Mouse (Mus musculus): ENCODE results near the gene Apoh.
A peak's percentile ranks its signal among the peaks of the same experiment; 100 is the strongest.

Apoh gene

DNA sequence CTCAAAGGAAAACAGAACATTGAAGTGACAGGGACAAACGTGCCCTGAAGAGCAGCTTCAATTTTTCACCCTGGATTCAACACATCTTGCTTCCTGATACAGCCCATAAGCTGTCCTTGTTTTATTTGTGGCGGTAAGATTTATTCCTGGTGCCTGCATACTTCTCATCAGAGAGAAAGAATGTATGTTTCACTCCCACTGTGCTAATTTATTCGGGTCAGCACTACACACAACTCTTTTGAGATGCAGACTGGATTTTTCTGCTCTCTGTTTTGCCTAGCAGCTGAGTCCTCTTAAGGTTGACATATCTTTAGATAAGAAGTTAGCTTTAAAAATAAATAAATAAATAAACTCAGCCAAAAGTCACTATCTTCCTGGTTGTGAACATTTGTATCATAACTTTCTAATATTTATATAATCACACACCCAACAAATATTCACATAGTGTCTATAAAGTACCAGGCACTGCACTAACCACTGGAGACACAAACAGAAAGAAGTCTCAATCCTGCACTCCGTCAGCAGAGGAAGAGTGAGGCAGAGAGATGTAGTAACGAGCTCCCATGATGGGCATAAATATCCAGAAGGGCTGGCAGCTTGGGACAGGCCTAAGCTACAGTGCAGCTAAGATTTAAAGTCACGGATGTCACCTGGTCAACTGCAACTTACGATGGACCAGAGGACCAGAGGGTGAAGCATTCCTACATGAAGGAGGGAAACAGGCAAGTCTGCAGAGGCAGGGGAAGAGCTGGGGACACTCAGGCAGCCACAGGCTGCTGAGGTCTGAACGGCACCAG, 9.4 kb upstream of the Apoh start:
- DNase-seq (ENCODE audit: low read depth, low spot score): no peak

DNA sequence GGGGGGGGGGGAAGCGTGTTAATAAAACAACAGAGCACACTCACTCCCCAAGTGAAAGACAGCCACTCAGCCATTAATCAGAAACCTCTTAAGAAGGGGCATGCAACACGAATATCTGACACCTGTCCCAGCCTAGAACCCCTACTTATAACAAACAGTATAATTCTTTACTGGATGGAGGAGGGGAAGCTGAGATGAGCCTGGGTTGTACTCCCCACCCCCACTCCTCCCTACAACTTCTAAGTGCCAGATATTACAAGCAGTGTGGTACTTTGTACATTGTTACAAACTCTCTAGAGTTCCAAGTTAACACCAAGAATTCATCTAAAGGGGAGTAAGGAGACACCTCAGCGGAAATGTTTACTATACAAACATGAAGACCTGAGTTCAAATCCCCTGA, 8.5 kb upstream of the Apoh start:
- DNase-seq (ENCODE audit: low read depth, low spot score): no peak

DNA sequence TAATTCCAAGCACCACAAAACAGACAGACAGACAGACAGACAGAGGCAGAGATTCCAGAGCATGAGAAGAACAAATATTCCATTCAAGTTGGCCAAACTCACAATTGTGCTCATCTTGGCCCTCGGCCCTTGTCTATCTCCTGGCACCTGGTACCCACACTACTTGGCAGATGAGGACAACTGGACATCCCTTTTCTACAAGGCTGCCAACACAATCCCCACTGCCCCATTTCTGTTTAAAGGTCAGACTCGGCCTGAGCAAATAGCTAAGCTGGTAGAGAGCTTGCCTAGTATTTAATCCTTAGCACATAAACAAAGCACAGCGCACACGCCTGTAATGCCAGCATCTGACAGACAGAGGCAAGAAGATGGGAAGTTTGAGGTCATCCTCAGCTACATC, 7.6 kb upstream of the Apoh start:
- DNase-seq (ENCODE audit: low read depth, low spot score): no peak

DNA sequence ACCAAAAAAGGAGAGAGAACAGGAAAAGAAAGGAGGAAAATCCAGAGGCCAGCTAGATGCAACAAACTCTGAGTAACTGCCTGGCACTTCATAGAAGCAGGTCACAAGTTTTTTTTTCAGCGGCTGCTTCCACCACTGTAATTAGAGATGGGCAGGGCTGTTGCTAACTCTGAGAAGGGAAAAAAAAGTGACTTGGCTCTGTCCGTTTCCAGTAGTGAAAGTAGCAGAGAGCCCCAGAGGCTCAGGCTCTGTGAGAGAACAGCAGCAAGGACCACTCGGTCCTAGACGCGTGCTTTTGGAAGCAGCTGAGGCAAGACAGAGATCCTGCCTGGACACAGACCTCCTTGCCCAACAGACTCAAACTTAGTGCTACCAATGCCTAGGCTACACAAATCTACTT, 6.7 kb upstream of the Apoh start:
- no peak for DNase-seq (ENCODE audit: low read depth, low spot score)

DNA sequence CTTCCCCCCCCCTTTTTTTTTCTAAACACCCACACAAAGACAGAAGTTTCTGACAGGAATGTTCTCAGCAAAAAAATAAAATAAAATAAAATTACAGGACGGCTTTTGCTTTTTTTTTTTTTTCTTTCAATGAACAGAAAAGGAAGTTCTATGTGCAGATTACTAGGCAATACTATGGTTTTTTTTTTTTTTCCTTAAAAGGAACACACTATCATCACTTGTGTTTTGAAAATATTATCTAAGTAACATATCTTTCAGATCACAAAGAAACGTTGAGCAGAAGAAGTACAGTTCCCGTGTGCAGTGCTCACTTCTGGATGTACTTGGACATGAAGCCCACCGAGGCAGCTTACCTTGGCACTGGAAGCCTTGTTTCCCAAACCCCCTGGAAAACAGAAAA, 2.9 kb upstream of the Apoh start:
- DNase-seq (ENCODE audit: low read depth, low spot score): no peak

DNA sequence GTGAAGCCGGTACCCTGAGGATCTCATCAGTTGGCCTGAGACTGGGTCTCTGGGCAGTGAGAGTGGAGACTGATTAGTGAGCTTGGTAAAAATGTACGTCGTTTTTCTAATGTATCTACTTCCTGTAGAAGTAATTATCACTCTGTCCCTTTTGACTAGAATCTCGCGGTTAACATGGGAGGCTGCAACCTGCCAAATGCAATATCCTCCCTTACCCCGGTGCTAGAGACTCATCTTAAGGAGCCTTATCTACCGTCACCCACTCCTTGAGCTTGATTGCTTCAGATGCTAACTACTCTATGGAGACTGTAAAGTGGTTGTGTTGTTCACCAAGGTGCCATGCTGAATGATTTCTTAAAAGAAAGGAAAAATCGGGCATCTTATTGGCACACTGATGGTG, 1.4 kb upstream of the Apoh start:
- DNase-seq (ENCODE audit: low read depth, low spot score): no peak

DNA sequence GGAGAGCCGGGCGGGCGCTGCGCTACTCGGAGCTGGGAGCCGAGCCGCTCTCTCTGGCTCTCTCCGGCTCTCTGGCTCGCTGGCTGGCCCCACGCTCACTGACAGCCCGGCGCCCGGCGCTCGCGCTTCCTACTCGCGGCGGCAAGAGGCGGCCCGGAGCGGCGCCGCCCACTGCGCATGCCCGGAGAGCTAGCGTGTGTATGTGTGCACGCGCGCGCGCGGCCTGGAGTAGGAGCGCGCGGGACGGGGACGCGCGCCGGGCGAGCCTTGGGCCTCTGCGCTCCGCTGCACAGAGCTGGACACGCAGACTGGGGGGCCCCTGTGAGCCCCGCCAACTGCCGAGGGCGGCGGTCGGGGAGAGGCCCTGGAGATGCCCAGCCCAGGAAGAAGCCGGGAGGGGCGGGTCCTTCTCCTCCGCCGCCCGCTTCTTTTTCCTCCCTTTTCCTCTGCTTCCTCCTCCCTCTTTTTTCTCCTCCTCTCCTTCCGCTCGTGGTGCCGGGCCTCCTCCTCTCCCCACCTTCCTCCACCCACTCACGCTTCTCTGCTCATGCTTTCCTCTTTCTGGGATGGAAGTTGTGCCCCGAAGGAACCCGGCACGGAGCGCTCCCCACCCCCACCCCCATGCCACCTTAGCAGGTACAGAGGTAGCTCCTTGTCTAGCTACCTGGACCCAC, 772 bp downstream of the Apoh start, which contains the start of gene Prkca:
Prkca (minus strand) TSS at position 140 of the 674 bp plus-strand sequence.
- DNase-seq (ENCODE audit: low read depth, low spot score): peak; percentile 87

DNA sequence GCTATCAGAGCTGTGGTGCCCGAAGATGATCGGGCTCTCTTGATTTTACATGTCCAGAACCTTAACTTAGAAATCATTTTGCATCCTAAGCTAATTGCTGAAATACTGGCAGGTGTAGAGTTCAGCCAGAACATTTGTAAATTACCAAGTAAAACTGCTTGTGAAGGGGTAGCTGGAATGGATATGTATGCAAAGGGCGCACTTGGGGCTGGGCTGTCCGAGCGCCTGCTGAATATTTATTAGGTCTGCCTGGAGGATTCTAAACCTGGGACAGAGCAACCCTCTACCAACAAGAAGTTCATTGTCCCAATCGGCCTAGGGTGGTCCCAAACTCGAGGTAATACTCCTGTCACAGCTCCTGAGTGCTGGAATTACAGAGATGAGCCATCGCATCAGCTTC, 1.6 kb downstream of the Apoh start:
- DNase-seq (ENCODE audit: low read depth, low spot score): no peak

DNA sequence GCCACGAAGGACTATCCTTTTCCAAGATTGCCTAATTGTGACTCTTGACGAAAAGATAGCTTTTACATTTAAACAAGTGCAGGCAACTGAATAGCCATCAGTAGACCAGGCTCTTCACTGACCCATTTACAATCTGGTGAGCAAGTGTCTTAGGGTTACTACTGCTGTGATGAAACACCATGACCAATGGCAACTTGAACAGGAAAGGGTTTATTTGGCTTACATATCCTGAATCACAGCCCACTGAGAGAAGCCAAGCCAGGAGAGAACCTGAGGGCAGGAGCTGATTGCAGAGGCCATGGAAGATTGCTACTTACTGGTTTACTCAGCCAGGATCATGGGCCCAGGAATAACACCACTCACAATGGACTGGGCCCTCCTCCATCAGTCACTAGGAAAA, 2.2 kb downstream of the Apoh start:
- no peak for DNase-seq (ENCODE audit: low read depth, low spot score)

DNA sequence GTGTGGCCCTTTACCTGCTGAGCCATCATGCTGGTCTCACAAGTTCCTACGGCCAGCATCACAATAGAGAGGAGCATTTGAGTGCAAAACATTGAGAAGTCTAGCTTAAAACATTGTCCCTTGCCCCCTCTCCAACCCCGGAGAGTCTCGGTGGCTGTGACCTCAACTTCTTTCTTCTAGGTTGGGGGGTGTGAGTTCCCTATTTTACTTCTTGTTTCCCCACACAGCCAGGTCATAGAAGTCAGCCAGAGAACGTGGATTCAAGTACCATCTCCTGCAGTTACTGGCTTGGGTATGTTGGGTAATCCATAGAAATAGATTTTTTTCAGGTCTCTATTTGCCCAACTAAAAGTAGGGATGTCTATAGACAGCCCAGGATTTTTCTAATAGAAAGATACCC, 7.6 kb downstream of the Apoh start:
- DNase-seq (ENCODE audit: low read depth, low spot score): no peak

DNA sequence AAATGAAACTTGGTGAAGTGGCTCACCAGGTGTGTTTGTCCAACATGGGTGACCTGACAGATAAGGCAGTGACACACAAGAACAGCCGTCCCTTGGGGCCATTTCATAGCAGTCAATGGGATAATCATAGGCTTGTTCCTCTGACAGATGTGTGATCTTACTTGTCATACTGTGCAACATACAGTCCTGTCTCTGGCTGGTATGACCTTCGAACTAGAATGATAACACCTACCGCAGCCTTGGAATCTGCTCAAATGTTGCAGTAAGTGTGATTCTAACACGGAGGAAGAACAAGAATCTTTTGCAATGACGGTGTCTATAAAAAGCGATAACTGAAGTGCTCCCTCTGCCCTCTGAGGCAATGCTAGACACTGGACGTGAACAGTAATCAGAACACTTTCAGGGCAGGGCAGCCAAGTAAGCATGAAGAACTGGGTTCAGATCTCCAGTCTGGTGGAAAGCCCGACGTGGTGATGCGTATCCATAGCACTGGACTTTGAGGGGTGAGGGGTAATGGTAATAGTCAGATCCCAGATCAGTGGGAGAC, 9.8 kb downstream of the Apoh start:
- no peak for DNase-seq (ENCODE audit: low read depth, low spot score)

DNA sequence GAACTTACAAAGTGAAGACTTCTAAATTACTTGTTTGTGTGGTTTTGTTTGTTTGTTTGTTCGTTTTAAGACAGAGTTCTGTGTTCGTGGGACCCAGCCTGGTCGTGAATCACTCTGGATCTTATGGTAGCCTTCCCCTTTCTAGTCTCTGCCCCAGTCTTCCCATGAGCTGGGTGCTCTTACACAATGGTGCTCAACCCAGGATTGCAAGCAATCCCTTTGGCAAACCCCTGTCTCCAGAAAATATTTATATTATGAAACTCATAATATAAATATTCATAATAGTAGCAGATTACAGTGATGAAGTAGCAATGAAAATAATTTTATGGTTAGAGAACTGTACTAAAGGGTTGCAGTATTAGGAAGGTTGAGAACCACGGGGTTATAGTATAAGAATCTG, 12.9 kb downstream of the Apoh start:
- DNase-seq (ENCODE audit: low read depth, low spot score): no peak

DNA sequence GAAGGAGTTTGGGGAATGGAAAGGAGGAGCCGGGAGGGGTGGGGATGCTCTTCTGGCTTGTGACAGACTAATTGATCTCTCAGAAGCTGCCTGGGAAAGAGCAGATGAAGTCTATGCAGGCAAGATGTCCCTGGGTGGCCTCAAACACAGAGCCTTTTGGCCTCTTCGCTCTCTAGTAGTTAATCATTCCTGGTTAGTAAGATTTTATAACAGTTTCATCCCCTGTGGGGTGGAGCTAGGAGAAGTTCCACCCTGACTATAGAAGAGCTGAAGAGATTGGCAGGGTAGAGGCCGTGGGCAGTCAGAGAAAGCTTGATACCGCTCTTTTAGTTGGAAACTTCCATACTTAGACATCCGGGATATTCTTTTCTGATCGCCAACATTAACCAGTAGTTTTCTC, 15.8 kb downstream of the Apoh start:
- no peak for DNase-seq (ENCODE audit: low read depth, low spot score)

DNA sequence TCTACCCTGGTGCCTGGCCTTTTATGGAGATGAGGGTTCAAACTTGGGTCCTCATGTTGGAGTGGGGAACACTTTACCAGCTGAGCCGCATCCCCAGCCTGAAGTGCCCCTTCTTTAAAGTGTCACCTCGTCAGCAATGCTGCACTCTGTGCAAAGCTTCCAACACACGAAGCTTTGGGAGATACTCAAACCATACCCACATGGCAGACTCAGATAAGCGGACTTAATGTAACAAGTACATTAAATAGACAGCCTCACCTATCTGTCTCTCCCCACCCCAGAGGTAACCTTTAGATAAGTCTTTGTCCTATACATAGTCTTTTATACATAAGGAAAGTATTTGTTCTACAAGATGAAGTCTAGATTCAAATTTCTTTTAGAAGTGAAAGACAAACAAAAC, 17.8 kb downstream of the Apoh start:
- DNase-seq (ENCODE audit: low read depth, low spot score): no peak

DNA sequence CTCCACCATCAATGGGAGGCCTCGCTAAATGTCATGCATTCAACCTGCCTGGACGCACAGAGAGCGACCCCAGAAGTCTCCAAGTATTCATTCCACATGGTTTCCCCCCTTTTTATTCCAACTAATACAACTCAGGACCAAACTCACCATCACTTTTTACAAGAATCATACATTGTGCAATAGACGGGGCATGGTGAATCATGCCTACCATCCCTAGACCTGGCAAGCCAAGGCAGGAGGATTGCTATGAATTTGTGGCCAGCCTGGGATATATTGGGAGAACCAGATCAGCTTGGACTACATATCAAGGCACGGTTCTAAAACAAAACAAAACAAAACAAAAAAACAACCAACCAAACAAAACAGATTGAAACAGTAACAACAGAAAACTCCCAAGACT, 19.8 kb downstream of the Apoh start:
- no peak for DNase-seq (ENCODE audit: low read depth, low spot score)

DNA sequence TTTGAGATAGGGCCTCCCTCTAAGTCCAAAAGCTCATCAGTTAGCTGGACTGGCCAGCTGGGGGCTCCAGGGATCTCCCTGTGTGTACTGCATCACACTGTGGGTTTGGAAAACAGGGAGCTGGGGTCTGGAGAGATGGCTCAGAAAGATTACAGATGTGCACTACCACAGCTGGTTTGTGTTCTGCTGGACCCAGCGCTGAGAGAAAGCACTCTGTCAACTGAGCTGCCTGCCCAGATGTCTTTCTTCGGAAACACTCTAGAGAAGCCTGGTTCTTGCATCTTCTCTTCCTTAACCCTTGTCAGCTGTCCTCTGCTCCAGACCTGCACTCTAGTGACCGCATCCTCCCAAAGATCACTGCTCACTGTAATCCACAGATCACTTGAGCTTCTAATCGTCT, 20.8 kb downstream of the Apoh start:
- no peak for DNase-seq (ENCODE audit: low read depth, low spot score)

DNA sequence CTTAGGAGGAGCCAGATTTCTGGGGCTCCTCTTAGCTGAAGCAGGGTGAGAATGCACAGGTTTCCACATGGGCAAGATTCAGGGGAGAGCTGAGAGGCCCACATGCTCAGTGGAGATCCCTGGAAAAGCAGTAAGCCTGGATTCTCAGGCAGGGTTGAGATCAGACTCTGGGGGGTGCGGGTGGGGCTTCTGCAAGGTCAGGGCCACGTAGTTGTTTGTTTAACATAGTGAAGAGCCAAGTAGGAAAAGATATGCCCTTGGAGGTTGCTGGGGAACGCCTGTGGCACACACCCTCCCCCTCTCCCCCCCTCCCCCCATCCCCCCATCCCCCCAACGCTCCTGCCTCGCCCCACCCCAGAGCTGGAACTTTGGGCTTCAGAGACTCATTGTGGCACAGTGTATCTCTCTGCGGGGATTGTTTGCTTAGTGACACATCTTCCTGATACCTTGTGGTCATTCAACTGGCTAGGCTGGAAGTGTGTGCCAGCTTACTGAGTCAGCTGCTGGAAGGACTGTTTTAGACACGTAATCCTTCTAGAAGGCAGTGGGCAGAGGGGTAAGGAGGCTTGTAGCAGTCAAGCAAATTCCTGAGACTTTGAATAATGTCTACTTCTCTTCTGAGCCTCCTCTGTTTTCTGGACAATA, 21.9 kb downstream of the Apoh start:
- no peak for DNase-seq (ENCODE audit: low read depth, low spot score)

DNA sequence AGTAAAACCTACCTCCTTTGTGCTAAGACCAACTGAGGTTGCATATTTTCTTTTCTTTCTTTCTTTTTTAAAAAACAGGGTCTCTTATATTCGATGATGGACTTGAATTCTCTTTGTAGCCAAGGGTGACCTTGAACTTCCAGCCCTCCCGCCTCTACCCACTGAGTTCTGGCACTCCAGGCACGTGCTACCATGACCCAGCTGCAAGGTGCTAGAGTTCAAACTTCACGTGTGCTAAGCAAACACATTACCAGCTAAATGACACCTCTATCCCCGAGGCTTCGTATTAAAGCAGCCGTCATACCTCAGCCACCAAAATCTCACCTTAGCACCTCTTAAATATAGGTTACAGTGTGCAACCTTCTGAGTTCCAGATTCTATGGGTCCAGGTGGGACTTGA, 22.4 kb downstream of the Apoh start:
- no peak for DNase-seq (ENCODE audit: low read depth, low spot score)

DNA sequence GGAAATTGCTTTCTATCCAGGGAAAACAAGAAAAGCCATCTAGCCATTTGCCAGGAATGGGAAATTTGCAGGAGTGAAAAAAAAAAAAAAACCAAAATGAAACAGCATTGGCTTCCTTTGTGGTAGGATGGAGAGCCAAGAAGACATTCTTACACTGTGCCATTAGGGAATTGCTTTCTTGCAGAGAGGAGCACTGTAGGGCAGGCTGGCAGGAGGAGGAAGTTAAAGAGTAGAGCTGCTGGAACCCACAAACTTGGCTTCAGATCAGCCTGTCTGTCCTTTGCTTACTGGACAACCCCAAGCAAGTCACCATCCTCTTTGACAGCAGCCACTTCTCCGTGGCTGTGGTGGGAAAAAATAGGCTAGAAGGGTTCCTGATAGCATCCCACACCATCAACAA, 23.9 kb downstream of the Apoh start:
- DNase-seq (ENCODE audit: low read depth, low spot score): no peak

DNA sequence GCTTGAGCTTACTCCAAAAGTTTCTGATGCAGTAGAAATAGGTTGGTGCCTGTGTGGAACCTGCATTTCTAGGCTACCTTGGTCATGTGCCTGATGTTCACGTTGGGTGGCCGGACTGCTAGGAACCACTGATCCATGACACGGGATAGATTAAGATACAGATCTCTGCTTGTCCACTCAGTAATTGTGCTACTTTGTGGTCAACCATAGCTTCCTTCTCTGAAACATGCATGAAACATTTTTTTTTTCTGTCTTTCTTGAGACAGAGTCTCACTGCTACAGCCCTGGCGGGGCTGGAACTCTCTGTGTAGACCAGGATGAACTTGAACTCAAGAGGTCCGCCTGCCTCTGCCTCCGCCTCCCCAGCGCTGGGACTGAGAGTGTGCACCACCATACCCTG, 33.7 kb downstream of the Apoh start:
- DNase-seq (ENCODE audit: low read depth, low spot score): no peak

DNA sequence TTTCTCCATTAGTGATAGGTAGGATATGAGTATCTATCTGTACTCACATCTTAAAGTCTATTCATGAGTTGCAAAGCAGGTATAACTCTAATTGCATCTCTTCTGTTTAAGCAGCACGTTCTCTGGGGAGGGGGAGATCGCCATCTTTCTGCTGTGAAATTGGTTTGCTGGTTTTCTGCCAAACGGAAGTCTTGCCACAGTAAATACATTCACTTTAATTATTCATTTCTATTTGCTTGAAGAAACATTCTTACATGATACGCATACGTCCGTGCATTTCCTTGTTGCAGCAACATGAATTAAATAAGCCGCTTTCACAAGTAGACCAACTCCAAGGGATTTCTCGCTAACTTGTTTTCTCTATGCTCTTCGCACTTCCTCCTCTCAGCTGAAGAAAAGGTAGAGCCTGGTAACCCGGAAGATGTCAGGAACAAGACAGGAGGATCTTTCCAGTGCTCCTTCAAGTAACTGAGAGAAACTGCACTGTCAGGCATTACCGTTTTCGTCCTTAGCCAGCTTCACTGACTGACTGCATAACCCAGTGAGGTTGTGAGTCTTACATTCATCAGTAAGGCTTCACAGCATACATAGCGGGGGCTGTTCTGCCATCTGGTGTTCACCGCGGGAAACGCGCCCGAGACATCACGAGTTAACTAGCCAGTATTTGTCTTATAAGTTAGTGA, 34.7 kb downstream of the Apoh start:
- DNase-seq (ENCODE audit: low read depth, low spot score): peak; percentile 79

DNA sequence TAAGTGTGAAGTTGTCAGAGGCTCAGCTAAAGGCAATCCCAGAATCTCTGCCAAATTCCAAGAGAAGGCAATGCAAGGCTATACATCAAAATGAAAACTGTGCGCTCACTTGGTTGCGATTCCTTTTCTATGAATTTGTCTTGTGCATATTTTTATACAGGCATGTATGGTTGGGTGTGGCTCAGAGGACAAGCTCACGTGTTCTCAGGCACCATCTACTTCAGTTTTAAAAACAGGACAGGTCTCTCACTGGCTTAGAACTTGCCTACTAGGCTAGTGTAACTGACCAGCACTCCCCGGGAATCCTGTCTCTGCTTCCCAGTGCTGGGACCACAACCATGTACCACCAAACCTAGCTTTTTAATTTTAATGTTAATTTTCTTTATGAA, 35.2 kb downstream of the Apoh start:
- DNase-seq (ENCODE audit: low read depth, low spot score): no peak
